10 mouse cellular contexts compared by ENCODE assay signal in the genomic region with DNA sequence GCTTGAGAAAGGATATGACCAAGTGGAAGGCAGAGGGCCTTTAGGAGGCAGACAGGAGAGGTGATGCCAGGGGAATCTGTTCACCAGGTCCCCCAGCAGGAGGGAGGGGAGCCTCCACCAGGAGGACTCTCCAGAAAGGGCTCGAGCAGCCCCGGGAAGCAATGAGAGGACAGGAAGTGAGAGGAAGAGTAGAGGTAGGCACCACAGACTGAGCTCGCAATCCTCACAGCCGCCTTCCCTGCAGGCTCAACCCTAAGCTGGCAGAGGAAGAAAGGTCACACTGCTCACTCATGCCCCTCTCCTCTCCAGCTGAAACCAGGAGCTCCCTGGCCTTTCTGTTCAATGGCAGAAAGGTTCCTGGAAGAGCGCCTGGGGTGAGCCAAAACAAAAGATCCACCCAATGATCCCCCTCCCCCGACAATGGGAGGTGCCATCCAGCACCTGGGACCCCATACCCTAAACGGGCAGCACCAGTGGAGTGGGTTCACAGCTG. TPM values are rescaled to one million over a fixed set of nuclear protein-coding genes. Genes with fewer than 3 reads are reported as not detected.
A peak's percentile ranks its signal among the peaks of the same experiment; 100 is the strongest.
DNase-seq lines count a peak whose midpoint lies in the region; ATAC-seq and TF ChIP-seq lines count a peak whose summit lies in the region.
"Had no signal": no experiment of that assay in that cellular context is flagged by ENCODE, and none has a peak within 500 bp of the region (broad histone marks: within the 10 kb centered on the region; RNA-seq: fewer than 3 reads in every experiment).

No protein-coding gene starts in this region.

- H3K27me3 ChIP-seq in intestine, embryonic 15.5 days (replicated peaks) = peaks cover 78% of the 10 kb centered on the region
- peaks cover 75% of the 10 kb centered on the region for H3K27me3 ChIP-seq in intestine, postnatal 0 days (replicated peaks; ENCODE audit: control insufficient read depth, insufficient read depth, low read length)
- H3K27me3 ChIP-seq in forebrain, embryonic 16.5 days (replicated peaks; ENCODE audit: control insufficient read depth, insufficient read depth, low read length) = 0 out of 2 replicates have a peak, but pooled peaks cover 2% of the 10 kb centered on the region
- H3K27me3 ChIP-seq in midbrain, postnatal 0 days (ENCODE audit: insufficient read depth, low read length) = peaks cover 48% of the 10 kb centered on the region

- no peak for ATAC-seq in intestine, embryonic 15.5 days
- no peak for ATAC-seq in intestine, postnatal 0 days
- ATAC-seq in forebrain, embryonic 16.5 days = no peak
- no peak for ATAC-seq in midbrain, postnatal 0 days (ENCODE audit: low FRiP score)

- H3K27ac ChIP-seq in intestine, embryonic 15.5 days = peak overlapping the region; percentile 77; the same call in 1 of the 2 replicates
- no peak overlapping the region for H3K27ac ChIP-seq in intestine, postnatal 0 days (ENCODE audit: low read depth, low read length)
- H3K27ac ChIP-seq in brown adipose tissue, adult 24 weeks (replicated peaks; ENCODE audit: low read depth, low read length) = no peak overlapping the region
- peak overlapping the region; percentile 99 for H3K27ac ChIP-seq in forebrain, embryonic 16.5 days (ENCODE audit: low read length)
- peak overlapping the region; percentile 68 for H3K27ac ChIP-seq in midbrain, postnatal 0 days (ENCODE audit: low read depth, low read length)

- no peaks in the 10 kb centered on the region for H3K36me3 ChIP-seq in intestine, embryonic 15.5 days
- H3K36me3 ChIP-seq in intestine, postnatal 0 days (ENCODE audit: control insufficient read depth, insufficient read depth) = no peaks in the 10 kb centered on the region
- no peaks in the 10 kb centered on the region for H3K36me3 ChIP-seq in forebrain, embryonic 16.5 days (ENCODE audit: control insufficient read depth, insufficient read depth)
- no peaks in the 10 kb centered on the region for H3K36me3 ChIP-seq in midbrain, postnatal 0 days (ENCODE audit: insufficient read depth, low read length)

- no peak for DNase-seq in midbrain, postnatal 0 days (ENCODE audit: low spot score)
- DNase-seq in retina, postnatal 1 day = no peak
- no peak for DNase-seq in ovary, adult 18-20 months (ENCODE audit: low spot score)
- DNase-seq in c-Kit-positive CD71-positive TER-119-positive erythroid progenitor cells, embryonic 14.5 days (ENCODE audit: low spot score) = no peak
- DNase-seq: embryo, embryonic 11 days; kidney, adult 2 months had no signal

- peak overlapping the region; percentile 50; the same call in 1 of the 2 replicates for H3K4me2 ChIP-seq in intestine, embryonic 15.5 days (replicated peaks)
- no peak overlapping the region for H3K4me2 ChIP-seq in intestine, postnatal 0 days (replicated peaks; ENCODE audit: low read depth)
- peak overlapping the region; percentile 81 for H3K4me2 ChIP-seq in forebrain, embryonic 16.5 days (ENCODE audit: low read length)
- peak overlapping the region; percentile 29; the same call in 1 of the 2 replicates for H3K4me2 ChIP-seq in midbrain, postnatal 0 days (ENCODE audit: low read depth, low read length, poor library complexity, severe bottlenecking)

- no peaks in the 10 kb centered on the region for H3K9me3 ChIP-seq in intestine, embryonic 15.5 days
- no peaks in the 10 kb centered on the region for H3K9me3 ChIP-seq in intestine, postnatal 0 days (ENCODE audit: control insufficient read depth)
- H3K9me3 ChIP-seq in forebrain, embryonic 16.5 days (ENCODE audit: control insufficient read depth, low read length) = no peaks in the 10 kb centered on the region
- no peaks in the 10 kb centered on the region for H3K9me3 ChIP-seq in midbrain, postnatal 0 days (ENCODE audit: low read length)

- H3K4me3 ChIP-seq in intestine, embryonic 15.5 days (replicated peaks) = no peak overlapping the region
- no peak overlapping the region for H3K4me3 ChIP-seq in intestine, postnatal 0 days (ENCODE audit: low read depth, low read length)
- H3K4me3 ChIP-seq in brown adipose tissue, adult 24 weeks (ENCODE audit: insufficient read depth, low read depth, low read length) = 0 out of 2 replicates have a peak overlapping the region, but pooled peaks have one; percentile 12
- H3K4me3 ChIP-seq in forebrain, embryonic 16.5 days (replicated peaks; ENCODE audit: low read length) = no peak overlapping the region; the same call in 1 of the 2 replicates
- H3K4me3 ChIP-seq in midbrain, postnatal 0 days (ENCODE audit: low read depth, low read length) = no peak overlapping the region

- peaks cover 40% of the 10 kb centered on the region for H3K4me1 ChIP-seq in intestine, embryonic 15.5 days (replicated peaks)
- 0 out of 2 replicates have a peak, but pooled peaks cover 8% of the 10 kb centered on the region for H3K4me1 ChIP-seq in intestine, postnatal 0 days (replicated peaks; ENCODE audit: control insufficient read depth, insufficient read depth, low read length)
- H3K4me1 ChIP-seq in brown adipose tissue, adult 24 weeks (ENCODE audit: control insufficient read depth, insufficient read depth, insufficient read length, low read length) = peaks cover 30% of the 10 kb centered on the region
- H3K4me1 ChIP-seq in forebrain, embryonic 16.5 days (replicated peaks; ENCODE audit: control insufficient read depth, insufficient read depth, low read length) = peaks cover 64% of the 10 kb centered on the region
- H3K4me1 ChIP-seq in midbrain, postnatal 0 days (ENCODE audit: insufficient read depth, low read length) = 0 out of 2 replicates have a peak, but pooled peaks cover 5% of the 10 kb centered on the region

- peak overlapping the region; percentile 20; the same call in 1 of the 2 replicates for H3K9ac ChIP-seq in intestine, embryonic 15.5 days
- H3K9ac ChIP-seq in intestine, postnatal 0 days (ENCODE audit: low read depth, low read length) = no peak overlapping the region
- peak overlapping the region; percentile 65 for H3K9ac ChIP-seq in forebrain, embryonic 16.5 days (replicated peaks; ENCODE audit: low read depth, low read length)
- no peak overlapping the region for H3K9ac ChIP-seq in midbrain, postnatal 0 days (replicated peaks; ENCODE audit: low read length, poor library complexity, severe bottlenecking)

- 17% methylated on average over 7 of the region's 7 CpGs for WGBS in intestine, embryonic 15.5 days
- 16% methylated on average over 7 of the region's 7 CpGs for whole genome bisulfite sequencing in intestine, postnatal 0 days
- 10% methylated on average over 7 of the region's 7 CpGs for WGBS in forebrain, embryonic 16.5 days
- 14% methylated on average over 7 of the region's 7 CpGs for WGBS in midbrain, postnatal 0 days

- no peak for TF ChIP-seq CTCF in intestine, postnatal 0 days (IDR thresholded peaks at IDR 0.05; ENCODE audit: low read depth)
- TF ChIP-seq CTCF in midbrain, postnatal 0 days (IDR thresholded peaks at IDR 0.05) = no peak

RNA-seq across cellular contexts. Expression of a gene that starts 24.5 kb away (rescaled TPM):
- 14.2 and 14.8 TPM in 2 replicates for polyA plus RNA-seq in intestine, embryonic 15.5 days (2015; fragmentation: Nextera tagmentation; extraction: Ambion mirVana)
- polyA plus RNA-seq in intestine, postnatal 0 days (2015; fragmentation: Nextera tagmentation; extraction: Ambion mirVana) = 11.2 and 12.0 TPM in 2 replicates
- polyA plus RNA-seq in brown adipose tissue, adult 24 weeks (2012; ENCODE audit: insufficient read depth, insufficient read length, missing spikeins) = 74.6 and 78.4 TPM in 2 replicates
- 440 and 546 TPM in 2 replicates for polyA plus RNA-seq in forebrain, embryonic 16.5 days (2015; fragmentation: Nextera tagmentation; extraction: Ambion mirVana)
- 40.1 and 62.5 TPM in 2 replicates for total RNA-seq in midbrain, postnatal 0 days (2014; rRNA removed)
- 41.7 and 53.7 TPM in 2 replicates for polyA plus RNA-seq in midbrain, postnatal 0 days (2015; fragmentation: Nextera tagmentation; extraction: Ambion mirVana)

RNA-seq across cellular contexts. Expression of a gene that starts 47.0 kb away (rescaled TPM):
- polyA plus RNA-seq in intestine, embryonic 15.5 days (2015; fragmentation: Nextera tagmentation; extraction: Ambion mirVana) = 4.5 and 5.3 TPM in 2 replicates
- 1.9 and 2.2 TPM in 2 replicates for polyA plus RNA-seq in intestine, postnatal 0 days (2015; fragmentation: Nextera tagmentation; extraction: Ambion mirVana)
- 7.2 and 9.4 TPM in 2 replicates for polyA plus RNA-seq in brown adipose tissue, adult 24 weeks (2012; ENCODE audit: insufficient read depth, insufficient read length, missing spikeins)
- 8.2 and 8.7 TPM in 2 replicates for polyA plus RNA-seq in forebrain, embryonic 16.5 days (2015; fragmentation: Nextera tagmentation; extraction: Ambion mirVana)
- total RNA-seq in midbrain, postnatal 0 days (2014; rRNA removed) = 7.6 and 7.7 TPM in 2 replicates
- polyA plus RNA-seq in midbrain, postnatal 0 days (2015; fragmentation: Nextera tagmentation; extraction: Ambion mirVana) = 12.6 and 14.5 TPM in 2 replicates

RNA-seq across cellular contexts. Expression of a gene that starts 52.9 kb away (rescaled TPM):
- 3.1 and 3.7 TPM in 2 replicates for polyA plus RNA-seq in intestine, embryonic 15.5 days (2015; fragmentation: Nextera tagmentation; extraction: Ambion mirVana)
- 1.0 and 1.5 TPM in 2 replicates for polyA plus RNA-seq in intestine, postnatal 0 days (2015; fragmentation: Nextera tagmentation; extraction: Ambion mirVana)
- polyA plus RNA-seq in brown adipose tissue, adult 24 weeks (2012; ENCODE audit: insufficient read depth, insufficient read length, missing spikeins) = 1.9 TPM in 1 of 2 replicates, not detected in the other
- 2.0 and 2.2 TPM in 2 replicates for polyA plus RNA-seq in forebrain, embryonic 16.5 days (2015; fragmentation: Nextera tagmentation; extraction: Ambion mirVana)
- not detected in 2 replicates for total RNA-seq in midbrain, postnatal 0 days (2014; rRNA removed)
- polyA plus RNA-seq in midbrain, postnatal 0 days (2015; fragmentation: Nextera tagmentation; extraction: Ambion mirVana) = 0.39 and 0.71 TPM in 2 replicates

RNA-seq across cellular contexts. Expression of a gene that starts 55.7 kb away (rescaled TPM):
- 61.7 and 62.6 TPM in 2 replicates for polyA plus RNA-seq in intestine, embryonic 15.5 days (2015; fragmentation: Nextera tagmentation; extraction: Ambion mirVana)
- polyA plus RNA-seq in intestine, postnatal 0 days (2015; fragmentation: Nextera tagmentation; extraction: Ambion mirVana) = 36.3 and 37.6 TPM in 2 replicates
- 32.2 and 37.2 TPM in 2 replicates for polyA plus RNA-seq in brown adipose tissue, adult 24 weeks (2012; ENCODE audit: insufficient read depth, insufficient read length, missing spikeins)
- 31.3 and 34.3 TPM in 2 replicates for polyA plus RNA-seq in forebrain, embryonic 16.5 days (2015; fragmentation: Nextera tagmentation; extraction: Ambion mirVana)
- 27.5 and 28.2 TPM in 2 replicates for total RNA-seq in midbrain, postnatal 0 days (2014; rRNA removed)
- 42.9 and 45.1 TPM in 2 replicates for polyA plus RNA-seq in midbrain, postnatal 0 days (2015; fragmentation: Nextera tagmentation; extraction: Ambion mirVana)

Comparison
In these comparisons a context has a peak if more than half of its experiments do, and no peak if none do; other contexts are left out.
1. H3K27ac ChIP-seq: peak in intestine, embryonic 15.5 days (single experiment), forebrain, embryonic 16.5 days (single experiment) and midbrain, postnatal 0 days (single experiment); none in intestine, postnatal 0 days (single experiment) and brown adipose tissue, adult 24 weeks (single experiment).
2. H3K9ac ChIP-seq: peak in intestine, embryonic 15.5 days (single experiment) and forebrain, embryonic 16.5 days (single experiment); none in intestine, postnatal 0 days (single experiment) and midbrain, postnatal 0 days (single experiment).